Mouse (Mus musculus): Measurements from ENCODE around the gene Cdv3. TPM values are rescaled to one million over a fixed set of nuclear protein-coding genes. Genes with fewer than 3 reads are reported as not detected.

Gene Cdv3
- polyA plus RNA-seq, 3 experiments from 2014 or later = 70.3 to 256 (median 81.7) TPM

Other genes with a start within 250 kb of the Cdv3 start
- 10 to 100 TPM; 24.6 to 35.8 (median 30.2) TPM for gene Srprb, start 163.7 kb downstream of the Cdv3 start, polyA plus RNA-seq (2017; shearing (Covaris generic))
- 1 to 10 TPM; 1.2 to 2.2 (median 1.5) TPM for gene Gm20425, start 135.5 kb downstream of the Cdv3 start, polyA plus RNA-seq (2017; shearing (Covaris generic))
- gene Trf, start 135.4 kb downstream of the Cdv3 start, polyA plus RNA-seq (2017; shearing (Covaris generic)) = 1 to 10 TPM in 1 of 3 experiments, under 1 TPM in 2; 0.37 to 3.0 (median 0.43) TPM
- gene 1300017J02Rik, start 60.8 kb downstream of the Cdv3 start, polyA plus RNA-seq (2017; shearing (Covaris generic)) = not detected
- gene Topbp1, start 60.6 kb downstream of the Cdv3 start, polyA plus RNA-seq (2017; shearing (Covaris generic)) = 10 to 100 TPM; 23.6 to 30.2 (median 29.7) TPM
- under 1 TPM in 1 of 3 experiments, not detected in 2; 0.88 TPM for gene Bfsp2, start 114.6 kb upstream of the Cdv3 start, polyA plus RNA-seq (2017; shearing (Covaris generic))

All from inflammation-experienced regulatory T-cells, adult 6 months (primary cell).